Mouse (Mus musculus): Measurements from ENCODE around the gene Herpud1. TPM values are rescaled to one million over a fixed set of nuclear protein-coding genes. Genes with fewer than 3 reads are reported as not detected.
A peak's percentile ranks its signal among the peaks of the same experiment; 100 is the strongest.

Gene Herpud1
- polyA plus RNA-seq, 1 experiment from 2014 or later, result 224 TPM

DNA sequence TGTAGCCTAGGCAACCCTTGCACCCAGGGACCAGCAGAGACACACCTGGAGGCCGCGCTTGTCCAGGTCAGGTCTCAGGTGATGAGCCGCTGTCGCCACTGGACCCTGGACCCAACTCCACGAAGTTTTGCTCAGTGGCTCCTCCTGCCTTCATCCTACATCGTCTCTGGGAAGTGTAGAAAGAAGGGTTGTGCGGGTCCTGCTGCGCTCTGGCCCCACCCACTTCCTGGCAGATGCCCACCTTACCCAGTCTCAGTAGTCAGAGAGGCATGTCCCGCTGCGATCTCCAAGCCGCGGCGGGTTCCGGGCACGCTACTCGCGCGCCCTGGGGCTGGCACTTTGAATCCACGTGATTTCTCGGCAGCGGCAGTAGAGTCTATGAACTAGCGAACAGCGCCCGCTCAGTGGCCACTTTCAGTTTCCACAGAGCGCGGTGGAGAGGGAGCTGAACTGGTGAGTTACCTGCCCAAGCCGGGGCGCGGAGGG, 47.8 kb downstream of the Herpud1 start, which contains the start of gene Nlrc5:
TSS of gene Nlrc5 (plus strand) at position 376 of the 486 bp plus-strand sequence.
- peak; percentile 52 for TF ChIP-seq CTCF (IDR thresholded peaks at IDR 0.05; ENCODE audit: low read depth)
- TF ChIP-seq EP300 (optimal IDR thresholded peaks at IDR 0.05), result no peak
- no peaks in the 10 kb centered on the region for H3K9me3 ChIP-seq (ENCODE audit: control insufficient read depth, low read length)
- peak within 1 kb of the TSS; percentile 46 for H3K4me3 ChIP-seq (ENCODE audit: low read depth, low read length)
- H3K27me3 ChIP-seq (ENCODE audit: control insufficient read depth, insufficient read depth, low read length), result no peaks in the 10 kb centered on the region
- DNase-seq (ENCODE audit: low spot score) (peak; percentile 81), ATAC-seq (ENCODE audit: low FRiP score, low TSS enrichment) (peak; percentile 80)
- H3K9ac ChIP-seq (ENCODE audit: low read length), result peak within 1 kb of the TSS; percentile 43
- H3K4me1 ChIP-seq (replicated peaks; ENCODE audit: control insufficient read depth, insufficient read depth), result 0 out of 2 replicates have a peak, but pooled peaks cover 2% of the 10 kb centered on the region
- no peak within 1 kb of the TSS for H3K27ac ChIP-seq (replicated peaks)
- H3K36me3 ChIP-seq (ENCODE audit: control insufficient read depth, insufficient read depth, low read length), result no peaks in the 10 kb centered on the region
- 3% methylated on average over 29 of the region's 29 CpGs for WGBS
- H3K4me2 ChIP-seq (replicated peaks; ENCODE audit: low read depth), result peak within 1 kb of the TSS; percentile 87

GRCm38 (mm10) chr8:94434958-94435357, 48.7 kb downstream of the Herpud1 start:
- H3K9me3 ChIP-seq (ENCODE audit: control insufficient read depth, low read length), result no peaks in the 10 kb centered on the region
- no peak for TF ChIP-seq CTCF (IDR thresholded peaks at IDR 0.05; ENCODE audit: low read depth)
- TF ChIP-seq EP300 (optimal IDR thresholded peaks at IDR 0.05), result no peak
- H3K9ac ChIP-seq (ENCODE audit: low read length), result no peak overlapping the region
- H3K27ac ChIP-seq (replicated peaks), result no peak overlapping the region
- no peak for DNase-seq (ENCODE audit: low spot score)
- no peaks in the 10 kb centered on the region for H3K27me3 ChIP-seq (ENCODE audit: control insufficient read depth, insufficient read depth, low read length)
- H3K4me1 ChIP-seq (replicated peaks; ENCODE audit: control insufficient read depth, insufficient read depth), result 0 out of 2 replicates have a peak, but pooled peaks cover 2% of the 10 kb centered on the region
- peak overlapping the region; percentile 87; the same call in 1 of the 2 replicates for H3K4me2 ChIP-seq (replicated peaks; ENCODE audit: low read depth)
- 83% methylated on average over 3 of the region's 3 CpGs for WGBS
- H3K36me3 ChIP-seq (ENCODE audit: control insufficient read depth, insufficient read depth, low read length), result no peaks in the 10 kb centered on the region
- no peak for ATAC-seq (ENCODE audit: low FRiP score, low TSS enrichment)
- no peak overlapping the region for H3K4me3 ChIP-seq (ENCODE audit: low read depth, low read length)

- WGBS, result 92% methylated on average over 15 of the region's 15 CpGs
- no peaks in the 10 kb centered on the region for H3K27me3 ChIP-seq (ENCODE audit: control insufficient read depth, insufficient read depth, low read length)
- no peak for TF ChIP-seq EP300 (optimal IDR thresholded peaks at IDR 0.05)
- no peak overlapping the region for H3K4me2 ChIP-seq (replicated peaks; ENCODE audit: low read depth)
- no peak overlapping the region for H3K4me3 ChIP-seq (ENCODE audit: low read depth, low read length)
- no peak overlapping the region for H3K27ac ChIP-seq (replicated peaks)
- no peaks in the 10 kb centered on the region for H3K36me3 ChIP-seq (ENCODE audit: control insufficient read depth, insufficient read depth, low read length)
- 0 out of 2 replicates have a peak, but pooled peaks cover 2% of the 10 kb centered on the region for H3K4me1 ChIP-seq (replicated peaks; ENCODE audit: control insufficient read depth, insufficient read depth)
- ATAC-seq (ENCODE audit: low FRiP score, low TSS enrichment) (no peak), DNase-seq (ENCODE audit: low spot score) (no peak)
- H3K9ac ChIP-seq (ENCODE audit: low read length), result no peak overlapping the region
- no peaks in the 10 kb centered on the region for H3K9me3 ChIP-seq (ENCODE audit: control insufficient read depth, low read length)
Measured at GRCm38 (mm10) chr8:94435397-94436111, 49.3 kb downstream of the Herpud1 start.

- H3K4me1 ChIP-seq (replicated peaks; ENCODE audit: control insufficient read depth, insufficient read depth), result 0 out of 2 replicates have a peak, but pooled peaks cover 2% of the 10 kb centered on the region
- no peak overlapping the region for H3K4me3 ChIP-seq (ENCODE audit: low read depth, low read length)
- H3K9me3 ChIP-seq (ENCODE audit: control insufficient read depth, low read length), result no peaks in the 10 kb centered on the region
- ATAC-seq (ENCODE audit: low FRiP score, low TSS enrichment) (no peak), DNase-seq (ENCODE audit: low spot score) (no peak)
- H3K27me3 ChIP-seq (ENCODE audit: control insufficient read depth, insufficient read depth, low read length), result no peaks in the 10 kb centered on the region
- no peak overlapping the region for H3K9ac ChIP-seq (ENCODE audit: low read length)
- H3K27ac ChIP-seq (replicated peaks), result no peak overlapping the region
- no peaks in the 10 kb centered on the region for H3K36me3 ChIP-seq (ENCODE audit: control insufficient read depth, insufficient read depth, low read length)
- H3K4me2 ChIP-seq (replicated peaks; ENCODE audit: low read depth), result no peak overlapping the region
- 88% methylated on average over 5 of the region's 5 CpGs for WGBS
- no peak for TF ChIP-seq EP300 (optimal IDR thresholded peaks at IDR 0.05)
Measured at GRCm38 (mm10) chr8:94436112-94436572, 49.9 kb downstream of the Herpud1 start.

DNA sequence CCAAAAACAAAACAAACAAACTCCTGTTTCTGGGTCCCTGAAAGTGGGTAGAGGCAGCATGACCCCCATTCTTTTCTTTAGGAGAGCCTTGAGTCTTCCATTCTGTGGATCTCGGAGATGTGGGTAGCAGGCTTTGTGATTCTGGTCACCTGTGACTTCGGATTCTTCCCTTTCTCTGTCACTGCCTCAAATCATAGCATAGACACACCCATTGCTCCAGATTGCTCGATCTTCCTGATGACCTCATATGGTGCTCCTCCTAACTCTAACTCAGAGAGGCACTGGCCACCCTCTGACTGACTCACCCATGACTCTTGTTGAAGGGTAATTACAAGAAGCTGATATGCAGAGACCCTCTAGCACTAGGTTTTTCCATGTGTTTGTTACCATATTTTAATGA, 50.7 kb downstream of the Herpud1 start:
- Histone ChIP-seq H3K4me3 (ENCODE audit: low read depth, low read length) (no peak overlapping the region), H3K4me2 (replicated peaks; ENCODE audit: low read depth) (no peak overlapping the region), H3K4me1 (replicated peaks; ENCODE audit: control insufficient read depth, insufficient read depth) (0 out of 2 replicates have a peak, but pooled peaks cover 2% of the 10 kb centered on the region), H3K9ac (ENCODE audit: low read length) (no peak overlapping the region), H3K36me3 (ENCODE audit: control insufficient read depth, insufficient read depth, low read length) (no peaks in the 10 kb centered on the region), H3K27me3 (ENCODE audit: control insufficient read depth, insufficient read depth, low read length) (no peaks in the 10 kb centered on the region), H3K27ac (replicated peaks) (no peak overlapping the region), H3K9me3 (ENCODE audit: control insufficient read depth, low read length) (no peaks in the 10 kb centered on the region)
- ATAC-seq (ENCODE audit: low FRiP score, low TSS enrichment) (no peak), DNase-seq (ENCODE audit: low spot score) (no peak)
- 60% methylated on average over 3 of the region's 3 CpGs for WGBS
- no peak for TF ChIP-seq CTCF (IDR thresholded peaks at IDR 0.05; ENCODE audit: low read depth)
- TF ChIP-seq EP300 (optimal IDR thresholded peaks at IDR 0.05), result no peak

- H3K27me3 ChIP-seq (ENCODE audit: control insufficient read depth, insufficient read depth, low read length), result no peaks in the 10 kb centered on the region
- H3K9ac ChIP-seq (ENCODE audit: low read length), result no peak overlapping the region
- no peak overlapping the region for H3K4me2 ChIP-seq (replicated peaks; ENCODE audit: low read depth)
- no peak for ATAC-seq (ENCODE audit: low FRiP score, low TSS enrichment)
- H3K27ac ChIP-seq (replicated peaks), result no peak overlapping the region
- TF ChIP-seq CTCF (IDR thresholded peaks at IDR 0.05; ENCODE audit: low read depth), result no peak
- no peak for TF ChIP-seq EP300 (optimal IDR thresholded peaks at IDR 0.05)
- H3K9me3 ChIP-seq (ENCODE audit: control insufficient read depth, low read length), result no peaks in the 10 kb centered on the region
- H3K4me1 ChIP-seq (replicated peaks; ENCODE audit: control insufficient read depth, insufficient read depth), result 0 out of 2 replicates have a peak, but pooled peaks cover 2% of the 10 kb centered on the region
- DNase-seq (ENCODE audit: low spot score), result no peak
- WGBS, result 88% methylated on average over 5 of the region's 5 CpGs
- H3K4me3 ChIP-seq (ENCODE audit: low read depth, low read length), result no peak overlapping the region
- no peaks in the 10 kb centered on the region for H3K36me3 ChIP-seq (ENCODE audit: control insufficient read depth, insufficient read depth, low read length)
Measured at GRCm38 (mm10) chr8:94438659-94439058, 52.4 kb downstream of the Herpud1 start.
